Mouse (Mus musculus) CD4-positive, CD25-positive, alpha-beta regulatory T cell, adult 2 months (primary cell): Measurements from ENCODE around the gene Ly6g6e.
"Not testable (repeated sequence)": the region's sequence is repeated elsewhere in the genome, so short reads cannot be mapped to it uniquely, and the experiment has no call there.

ENCODE experiments used
- DNase-seq: peaks from one replicate; pipeline ENCODE4 v3.0.0-alpha.2; 2012; ENCODE audit warnings: low read depth, low spot score

Ly6g6e gene

GRCm38 (mm10) chr17:35076507-35077176, at the start of gene Ly6g6e:
Gene Ly6g6e, plus strand, starts transcription at chr17:35076902.
- no peak for DNase-seq

- no peak for DNase-seq
Measured at GRCm38 (mm10) chr17:35027277-35028068, 49.2 kb upstream of the Ly6g6e start, which contains the start of gene Sapcd1. Gene Sapcd1, minus strand, starts transcription at chr17:35028016.

GRCm38 (mm10) chr17:35028315-35028714, 48.4 kb upstream of the Ly6g6e start:
- no peak for DNase-seq

GRCm38 (mm10) chr17:35029691-35030532, 46.8 kb upstream of the Ly6g6e start:
- peak; percentile 60 for DNase-seq

- DNase-seq, result no peak
Measured at GRCm38 (mm10) chr17:35031272-35031671, 45.4 kb upstream of the Ly6g6e start.

GRCm38 (mm10) chr17:35031880-35032279, 44.8 kb upstream of the Ly6g6e start:
- DNase-seq, result no peak

GRCm38 (mm10) chr17:35032323-35032870, 44.3 kb upstream of the Ly6g6e start:
- DNase-seq, result no peak

- not testable (repeated sequence) for DNase-seq
Measured at GRCm38 (mm10) chr17:35033703-35034102, 43.0 kb upstream of the Ly6g6e start.

- no peak for DNase-seq
Measured at GRCm38 (mm10) chr17:35034896-35035295, 41.8 kb upstream of the Ly6g6e start.

- DNase-seq, result no peak
Measured at GRCm38 (mm10) chr17:35039121-35039873, 37.4 kb upstream of the Ly6g6e start.

GRCm38 (mm10) chr17:35043794-35044193, 32.9 kb upstream of the Ly6g6e start:
- no peak for DNase-seq

- no peak for DNase-seq
Measured at GRCm38 (mm10) chr17:35044904-35045806, 31.5 kb upstream of the Ly6g6e start.

- DNase-seq, result no peak
Measured at GRCm38 (mm10) chr17:35045807-35046680, 30.7 kb upstream of the Ly6g6e start.

GRCm38 (mm10) chr17:35046681-35047455, 29.8 kb upstream of the Ly6g6e start, which contains the start of gene Msh5:
Gene Msh5, minus strand, starts transcription at chr17:35046745.
- peak; percentile 98 for DNase-seq

GRCm38 (mm10) chr17:35047688-35048087, 29.0 kb upstream of the Ly6g6e start:
- DNase-seq, result no peak

GRCm38 (mm10) chr17:35048149-35048931, 28.4 kb upstream of the Ly6g6e start:
- DNase-seq, result peak; percentile 69

GRCm38 (mm10) chr17:35048932-35049440, 27.7 kb upstream of the Ly6g6e start:
- no peak for DNase-seq
